Mouse (Mus musculus) lung, postnatal 0 days (tissue): ENCODE data around the gene Zfp692. TPM values are rescaled to one million over a fixed set of nuclear protein-coding genes. Genes with fewer than 3 reads are reported as not detected.
"Not testable (repeated sequence)": the region's sequence is repeated elsewhere in the genome, so short reads cannot be mapped to it uniquely, and the experiment has no call there.

Source experiments
- ATAC-seq: fragments of 200-750 bp; cut with Nextera tagmentation; 2 replicates; pipeline ENCODE4 v1.8.0; 2017; ENCODE audit warnings: moderate library complexity
- DNase-seq: peaks from one replicate; pipeline ENCODE4 v3.0.0-alpha.2; 2016; ENCODE audit warnings: low spot score
- H3K27ac ChIP-seq: fragments of 300-500 bp; sonication (generic); 2 replicates; pipeline ENCODE4 v1.5.1; 2014; ENCODE audit warnings: antibody characterized with exemption, mild to moderate bottlenecking, low read length, mixed read lengths
- H3K27me3 ChIP-seq: fragments of 300-500 bp; sonication (generic); replicated peaks from 2 replicates; pipeline ENCODE4 v1.6.1; 2014; ENCODE audit warnings: low read length, mixed read lengths; ENCODE audit not compliant: insufficient read depth
- H3K36me3 ChIP-seq: fragments of 300-500 bp; sonication (generic); 2 replicates; pipeline ENCODE4 v1.6.1; 2014; ENCODE audit warnings: low read length, mixed read lengths; ENCODE audit not compliant: insufficient read depth
- H3K4me1 ChIP-seq: fragments of 300-500 bp; sonication (generic); 2 replicates; pipeline ENCODE4 v1.6.1; 2014; ENCODE audit warnings: antibody characterized with exemption, low read depth, low read length, mixed read lengths; ENCODE audit not compliant: insufficient read depth
- H3K4me2 ChIP-seq: fragments of 300-500 bp; sonication (generic); replicated peaks from 2 replicates; pipeline ENCODE4 v1.6.1; 2014; ENCODE audit warnings: low read depth, mild to moderate bottlenecking, low read length, moderate library complexity, mixed read lengths
- H3K4me3 ChIP-seq: fragments of 300-500 bp; sonication (generic); 2 replicates; pipeline ENCODE4 v1.5.1; 2014; ENCODE audit warnings: low read depth, low read length
- H3K9ac ChIP-seq: fragments of 300-500 bp; sonication (generic); replicated peaks from 2 replicates; pipeline ENCODE4 v1.6.1; 2014; ENCODE audit warnings: low read depth, mild to moderate bottlenecking
- H3K9me3 ChIP-seq: fragments of 300-500 bp; sonication (generic); 2 replicates; pipeline ENCODE4 v1.6.1; 2016; ENCODE audit warnings: low read length, mixed read lengths
- CTCF ChIP-seq: IDR thresholded peaks from 2 replicates; pipeline ENCODE4 v1.5.1; 2016; ENCODE audit warnings: antibody characterized with exemption, mild to moderate bottlenecking
- EP300 ChIP-seq: IDR thresholded peaks from 2 replicates; pipeline ENCODE4 v1.6.1; 2016; ENCODE audit warnings: antibody characterized with exemption, mild to moderate bottlenecking, control low read depth
- WGBS: fragments of 180-500 bp; shearing (Covaris S2); extraction: QIAGEN DNeasy Blood & Tissue Kit; methylation state at CpG from one replicate; pipeline ENCODE4 v1.1.7; 2014; 5-methylcytosine and 5-hydroxymethylcytosine counted together
- polyA plus RNA-seq: library from polyadenylated mRNA; unstranded; fragments of >200 nt; fragmentation: Nextera tagmentation; extraction: Ambion mirVana; gene quantifications from 2 replicates; pipeline ENCODE4 v1.2.1, GENCODE M21; 2015

Zfp692 gene
- polyA plus RNA-seq, 1 experiment from 2014 or later, result 5.6 TPM

GRCm38 (mm10) chr11:58354927-58355326 is 48.1 kb downstream of the Zfp692 start:
- DNase-seq (no peak), ATAC-seq (no peak)
- Histone ChIP-seq H3K27me3 (no peaks in the 10 kb centered on the region), H3K36me3 (no peaks in the 10 kb centered on the region), H3K27ac (no peak overlapping the region), H3K9me3 (no peaks in the 10 kb centered on the region), H3K4me2 (no peak overlapping the region), H3K9ac (no peak overlapping the region), H3K4me1 (no peaks in the 10 kb centered on the region), H3K4me3 (no peak overlapping the region)
- 51% methylated on average over 3 of the region's 3 CpGs for WGBS
- TF ChIP-seq EP300, result no peak
- TF ChIP-seq CTCF, result no peak

GRCm38 (mm10) chr11:58357042-58357441 is 50.2 kb downstream of the Zfp692 start:
- Histone ChIP-seq H3K4me2 (no peak overlapping the region), H3K9me3 (no peaks in the 10 kb centered on the region), H3K27me3 (no peaks in the 10 kb centered on the region), H3K27ac (no peak overlapping the region), H3K4me3 (no peak overlapping the region), H3K9ac (no peak overlapping the region), H3K4me1 (no peaks in the 10 kb centered on the region), H3K36me3 (no peaks in the 10 kb centered on the region)
- WGBS, result 86% methylated on average over 3 of the region's 3 CpGs
- ATAC-seq (no peak), DNase-seq (no peak)
- TF ChIP-seq EP300, result no peak

GRCm38 (mm10) chr11:58357844-58358534 is 51.1 kb downstream of the Zfp692 start:
- ATAC-seq, result no peak
- no peaks in the 10 kb centered on the region for H3K36me3 ChIP-seq
- H3K4me1 ChIP-seq, result no peaks in the 10 kb centered on the region
- H3K27me3 ChIP-seq, result no peaks in the 10 kb centered on the region
- TF ChIP-seq EP300 (no peak), CTCF (no peak)
- no peak overlapping the region for H3K4me2 ChIP-seq
- DNase-seq, result no peak
- WGBS, result 74% methylated on average over 6 of the region's 6 CpGs
- no peak overlapping the region for H3K27ac ChIP-seq
- H3K9me3 ChIP-seq, result no peaks in the 10 kb centered on the region
- no peak overlapping the region for H3K9ac ChIP-seq
- no peak overlapping the region for H3K4me3 ChIP-seq

- H3K36me3 ChIP-seq, H3K4me1 ChIP-seq, H3K4me2 ChIP-seq, H3K27ac ChIP-seq, H3K9ac ChIP-seq, DNase-seq, H3K27me3 ChIP-seq, H3K4me3 ChIP-seq, H3K9me3 ChIP-seq, ATAC-seq: not testable (repeated sequence)
- no CpG with 5 or more reads among the region's 6 CpGs for WGBS
These were observed 55.7 kb downstream of the Zfp692 start for GRCm38 (mm10) chr11:58362562-58362961.

Other genes starting within 250 kb of the Zfp692 start
- 0.14 and 0.17 TPM in 2 replicates for gene Gm12248, start 213.9 kb upstream of the Zfp692 start, polyA plus RNA-seq
- gene Cnot8, start 202.9 kb upstream of the Zfp692 start, polyA plus RNA-seq, result 71.2 and 71.8 TPM in 2 replicates
- gene Gemin5, start 138.5 kb upstream of the Zfp692 start, polyA plus RNA-seq, result 4.3 and 6.2 TPM in 2 replicates
- gene Mrpl22, start 135.4 kb upstream of the Zfp692 start, polyA plus RNA-seq, result 75.1 and 81.7 TPM in 2 replicates
- gene Igtp, start 107.5 kb upstream of the Zfp692 start, polyA plus RNA-seq, result 9.2 and 9.7 TPM in 2 replicates
- gene Irgm2, start 107.5 kb upstream of the Zfp692 start, polyA plus RNA-seq, result 6.9 TPM in 2 replicates
- 0.16 and 0.17 TPM in 2 replicates for gene 4930438A08Rik, start 32.3 kb upstream of the Zfp692 start, polyA plus RNA-seq
- gene Zfp672, start 23.3 kb downstream of the Zfp692 start, polyA plus RNA-seq, result 32.0 and 34.7 TPM in 2 replicates
- 33.7 and 38.0 TPM in 2 replicates for gene Sh3bp5l, start 23.7 kb downstream of the Zfp692 start, polyA plus RNA-seq
- gene Lypd8, start 72.0 kb downstream of the Zfp692 start, polyA plus RNA-seq, result not detected in 2 replicates
- gene 1810065E05Rik, start 114.0 kb downstream of the Zfp692 start, polyA plus RNA-seq, result not detected in 2 replicates
- not detected in 2 replicates for gene Gm12253, start 125.5 kb downstream of the Zfp692 start, polyA plus RNA-seq
- not detected in 2 replicates for gene Lypd9, start 145.9 kb downstream of the Zfp692 start, polyA plus RNA-seq
- gene Olfr30, start 155.2 kb downstream of the Zfp692 start, polyA plus RNA-seq, result not detected in 2 replicates
- not detected in 2 replicates for gene Olfr332, start 185.5 kb downstream of the Zfp692 start, polyA plus RNA-seq
- not detected in 2 replicates for gene Olfr331, start 195.5 kb downstream of the Zfp692 start, polyA plus RNA-seq
- gene Olfr330, start 227.8 kb downstream of the Zfp692 start, polyA plus RNA-seq, result not detected in 2 replicates
- gene Olfr329-ps, start 239.4 kb downstream of the Zfp692 start, polyA plus RNA-seq, result not detected in 2 replicates
- 0.07 TPM in 1 of 2 replicates, not detected in the other for gene Olfr328, start 248.6 kb downstream of the Zfp692 start, polyA plus RNA-seq